Mouse (Mus musculus) stomach, embryonic 14.5 days (tissue): Measurements from ENCODE around the gene Ifit3. TPM values are rescaled to one million over a fixed set of nuclear protein-coding genes. Genes with fewer than 3 reads are reported as not detected.

ENCODE experiments used
- ATAC-seq: fragments of 200-750 bp; cut with Nextera tagmentation; 2 replicates; pipeline ENCODE4 v1.8.0; 2017; ENCODE audit warnings: low read depth, moderate TSS enrichment; ENCODE audit not compliant: insufficient number of reproducible peaks, insufficient read depth, low FRiP score
- H3K27ac ChIP-seq: fragments of 300-500 bp; sonication (generic); 2 replicates; pipeline ENCODE4 v1.5.1; 2014; ENCODE audit warnings: mild to moderate bottlenecking, low read length, moderate library complexity, mixed read lengths
- H3K27me3 ChIP-seq: fragments of 300-500 bp; sonication (generic); 2 replicates; pipeline ENCODE4 v1.6.1; 2014; ENCODE audit warnings: low read length, control low read depth, mixed read lengths; ENCODE audit not compliant: control insufficient read depth, insufficient read depth
- H3K36me3 ChIP-seq: fragments of 300-500 bp; sonication (generic); 2 replicates; pipeline ENCODE4 v1.6.1; 2014; ENCODE audit warnings: mild to moderate bottlenecking, control low read depth, low read length, moderate library complexity, mixed read lengths; ENCODE audit not compliant: control insufficient read depth, insufficient read depth
- H3K4me1 ChIP-seq: fragments of 300-500 bp; sonication (generic); 2 replicates; pipeline ENCODE4 v1.6.1; 2014; ENCODE audit warnings: low read length, control low read depth, mixed read lengths; ENCODE audit not compliant: control insufficient read depth, insufficient read depth
- H3K4me2 ChIP-seq: fragments of 300-500 bp; sonication (generic); replicated peaks from 2 replicates; pipeline ENCODE4 v1.6.1; 2014; ENCODE audit warnings: low read depth, low read length, control low read depth
- H3K4me3 ChIP-seq: fragments of 300-500 bp; sonication (generic); 2 replicates; pipeline ENCODE4 v1.5.1; 2014; ENCODE audit warnings: low read depth, low read length, control low read depth
- H3K9ac ChIP-seq: fragments of 300-500 bp; sonication (generic); replicated peaks from 2 replicates; pipeline ENCODE4 v1.6.1; 2014; ENCODE audit warnings: low read depth, mild to moderate bottlenecking, control low read depth, low read length, moderate library complexity, mixed read lengths
- H3K9me3 ChIP-seq: fragments of 300-500 bp; sonication (generic); 2 replicates; pipeline ENCODE4 v1.6.1; 2016; ENCODE audit warnings: low read depth, low read length, control low read depth; ENCODE audit not compliant: control insufficient read depth
- WGBS: fragments of 180-500 bp; shearing (Covaris S2); extraction: QIAGEN DNeasy Blood & Tissue Kit; methylation state at CpG from one replicate; pipeline ENCODE4 v1.1.7; 2014; 5-methylcytosine and 5-hydroxymethylcytosine counted together
- polyA plus RNA-seq: library from polyadenylated mRNA; unstranded; fragments of >200 nt; fragmentation: Nextera tagmentation; extraction: Ambion mirVana; gene quantifications from 2 replicates; pipeline ENCODE4 v1.2.1, GENCODE M21; 2014

Ifit3 gene
- polyA plus RNA-seq, 1 experiment from 2014 or later = 0.78 TPM

- H3K27ac ChIP-seq = no peak overlapping the region
- 45% methylated on average over 3 of the region's 3 CpGs for WGBS
- ATAC-seq = no peak
- H3K36me3 ChIP-seq = no peaks in the 10 kb centered on the region
- no peaks in the 10 kb centered on the region for H3K4me1 ChIP-seq
- no peaks in the 10 kb centered on the region; the same call in 1 of the 2 replicates for H3K9me3 ChIP-seq
- no peak overlapping the region for H3K4me3 ChIP-seq
- H3K27me3 ChIP-seq = no peaks in the 10 kb centered on the region
- no peak overlapping the region for H3K4me2 ChIP-seq
- no peak overlapping the region for H3K9ac ChIP-seq
Measured at GRCm38 (mm10) chr19:34553522-34553921, 29.8 kb upstream of the Ifit3 start.

- Histone ChIP-seq H3K27ac (no peak overlapping the region), H3K27me3 (no peaks in the 10 kb centered on the region), H3K36me3 (no peaks in the 10 kb centered on the region), H3K9me3 (no peaks in the 10 kb centered on the region; the same call in 1 of the 2 replicates), H3K4me2 (no peak overlapping the region), H3K9ac (no peak overlapping the region), H3K4me3 (no peak overlapping the region), H3K4me1 (no peaks in the 10 kb centered on the region)
- no peak for ATAC-seq
Measured at GRCm38 (mm10) chr19:34554061-34554460, 29.3 kb upstream of the Ifit3 start.

- Histone ChIP-seq H3K9ac (no peak overlapping the region), H3K4me3 (no peak overlapping the region), H3K36me3 (no peaks in the 10 kb centered on the region), H3K4me2 (no peak overlapping the region), H3K27ac (no peak overlapping the region), H3K9me3 (no peaks in the 10 kb centered on the region; the same call in 1 of the 2 replicates), H3K27me3 (no peaks in the 10 kb centered on the region), H3K4me1 (no peaks in the 10 kb centered on the region)
- ATAC-seq = no peak
- 73% methylated on average over 3 of the region's 3 CpGs for WGBS
Measured at GRCm38 (mm10) chr19:34556621-34557020, 26.7 kb upstream of the Ifit3 start.

GRCm38 (mm10) chr19:34562556-34562955 lies 20.8 kb upstream of the Ifit3 start:
- H3K9ac ChIP-seq = no peak overlapping the region
- H3K27me3 ChIP-seq = no peaks in the 10 kb centered on the region
- ATAC-seq = no peak
- H3K4me1 ChIP-seq = no peaks in the 10 kb centered on the region
- H3K9me3 ChIP-seq = no peaks in the 10 kb centered on the region
- H3K4me3 ChIP-seq = no peak overlapping the region
- H3K36me3 ChIP-seq = no peaks in the 10 kb centered on the region
- no peak overlapping the region for H3K4me2 ChIP-seq
- H3K27ac ChIP-seq = no peak overlapping the region

- Histone ChIP-seq H3K4me3 (no peak overlapping the region), H3K27me3 (no peaks in the 10 kb centered on the region), H3K9ac (no peak overlapping the region), H3K36me3 (no peaks in the 10 kb centered on the region), H3K27ac (no peak overlapping the region), H3K4me1 (no peaks in the 10 kb centered on the region), H3K9me3 (no peaks in the 10 kb centered on the region), H3K4me2 (no peak overlapping the region)
- WGBS = 100% methylated on average over 1 of the region's 1 CpGs
- ATAC-seq = no peak
Measured at GRCm38 (mm10) chr19:34566178-34566784, 17.1 kb upstream of the Ifit3 start.

GRCm38 (mm10) chr19:34568988-34569895 lies 14.1 kb upstream of the Ifit3 start:
- no peak for ATAC-seq
- H3K9ac ChIP-seq = no peak overlapping the region
- 64% methylated on average over 7 of the region's 7 CpGs for WGBS
- H3K27me3 ChIP-seq = no peaks in the 10 kb centered on the region
- no peak overlapping the region for H3K4me3 ChIP-seq
- no peak overlapping the region for H3K27ac ChIP-seq
- no peaks in the 10 kb centered on the region for H3K36me3 ChIP-seq
- H3K9me3 ChIP-seq = no peaks in the 10 kb centered on the region
- H3K4me1 ChIP-seq = no peaks in the 10 kb centered on the region
- no peak overlapping the region for H3K4me2 ChIP-seq

- H3K4me1 ChIP-seq = no peaks in the 10 kb centered on the region
- no peaks in the 10 kb centered on the region for H3K27me3 ChIP-seq
- H3K27ac ChIP-seq = no peak overlapping the region
- 66% methylated on average over 4 of the region's 4 CpGs for WGBS
- no peak for ATAC-seq
- no peaks in the 10 kb centered on the region for H3K36me3 ChIP-seq
- no peak overlapping the region for H3K9ac ChIP-seq
- H3K4me2 ChIP-seq = no peak overlapping the region
- H3K9me3 ChIP-seq = no peaks in the 10 kb centered on the region
- H3K4me3 ChIP-seq = no peak overlapping the region
Measured at GRCm38 (mm10) chr19:34569896-34570476, 13.3 kb upstream of the Ifit3 start.

GRCm38 (mm10) chr19:34571080-34571479 lies 12.3 kb upstream of the Ifit3 start:
- H3K27me3 ChIP-seq = no peaks in the 10 kb centered on the region
- 80% methylated on average over 1 of the region's 1 CpGs for WGBS
- no peak for ATAC-seq

More at GRCm38 (mm10) chr19:34571080-34571479, 12.3 kb upstream of the Ifit3 start:
- H3K4me3 ChIP-seq = no peak overlapping the region
- H3K27ac ChIP-seq = no peak overlapping the region
- H3K36me3 ChIP-seq = no peaks in the 10 kb centered on the region
- H3K9ac ChIP-seq = no peak overlapping the region
- H3K9me3 ChIP-seq = no peaks in the 10 kb centered on the region
- no peaks in the 10 kb centered on the region for H3K4me1 ChIP-seq
- no peak overlapping the region for H3K4me2 ChIP-seq
